Mouse (Mus musculus) CH12.LX (cell line): ENCODE results near the gene Mical3.

Source experiments
- CHD2 ChIP-seq: IDR thresholded peaks from 2 replicates; pipeline ENCODE4 v1.6.1; 2011; ENCODE audit warnings: low read length, improper control_type of control experiment
- CTCF ChIP-seq, 2 experiments: IDR thresholded peaks in 1 of 2; conservative IDR thresholded peaks in 1 of 2; 2 replicates each; pipeline ENCODE4 v1.5.1; 2011 to 2012; ENCODE audit warnings: low read depth in 2 of 2, low read length in 2 of 2, improper control_type of control experiment in 1 of 2, inconsistent platforms in 1 of 2, mild to moderate bottlenecking in 1 of 2, moderate library complexity in 1 of 2
- GABPA ChIP-seq: IDR thresholded peaks from 2 replicates; pipeline ENCODE4 v1.6.1; 2012; ENCODE audit warnings: low read depth, low read length, improper control_type of control experiment, inconsistent platforms; ENCODE audit not compliant: insufficient replicate concordance
- TCF12 ChIP-seq: IDR thresholded peaks from 2 replicates; pipeline ENCODE4 v1.6.1; 2014; ENCODE audit warnings: low read depth, mild to moderate bottlenecking, inconsistent platforms, low read length, improper control_type of control experiment

- TF ChIP-seq TCF12 (no peak), CHD2 (no peak), CTCF (conservative IDR thresholded peaks at IDR 0.05 in 1 of 2, IDR thresholded peaks at IDR 0.05 in 1 of 2; ENCODE audit: low read depth in 2 of 2, low read length in 2 of 2) (no peak), GABPA (no peak)
Measured at GRCm38 (mm10) chr6:121082094-121082473, 48.7 kb downstream of the Mical3 start.
